Mouse (Mus musculus) ovary, postnatal 14 days (tissue): Measurements from ENCODE around the gene Ggct.
A peak's percentile ranks its signal among the peaks of the same experiment; 100 is the strongest.

Experiments
- DNase-seq: peaks from one replicate; pipeline ENCODE4 v3.0.0; 2022; ENCODE audit warnings: low spot score

Ggct gene

DNA sequence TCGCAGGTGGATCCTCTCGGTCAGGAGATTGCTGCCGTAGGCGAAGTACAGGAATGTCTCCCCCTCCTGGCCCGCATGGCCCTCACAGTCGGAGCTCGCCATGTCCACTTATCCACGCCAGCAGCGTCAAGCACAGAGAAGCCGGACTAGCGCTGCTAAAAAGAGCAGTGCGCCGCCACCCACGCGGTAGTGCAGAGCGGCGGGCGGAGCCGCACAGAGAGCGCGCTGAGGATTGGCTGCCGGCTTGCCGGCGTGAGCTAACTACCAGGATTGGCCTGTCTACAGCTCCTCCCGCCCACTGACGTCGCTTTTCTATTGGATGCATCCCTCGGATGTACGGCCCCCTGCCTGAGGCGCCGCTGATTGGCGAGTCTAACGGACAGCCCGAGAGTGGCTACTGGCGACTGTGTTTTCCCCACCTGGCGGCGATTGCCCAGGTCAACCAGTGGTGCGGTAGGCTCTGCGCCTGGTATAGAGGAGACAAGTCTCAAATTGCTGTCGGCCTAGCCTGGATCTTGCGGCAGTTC lies at the start of gene Ggct:
TSS of gene Ggct (minus strand) at position 217 of the 527 bp plus-strand sequence.
- DNase-seq, result peak; percentile 82

DNA sequence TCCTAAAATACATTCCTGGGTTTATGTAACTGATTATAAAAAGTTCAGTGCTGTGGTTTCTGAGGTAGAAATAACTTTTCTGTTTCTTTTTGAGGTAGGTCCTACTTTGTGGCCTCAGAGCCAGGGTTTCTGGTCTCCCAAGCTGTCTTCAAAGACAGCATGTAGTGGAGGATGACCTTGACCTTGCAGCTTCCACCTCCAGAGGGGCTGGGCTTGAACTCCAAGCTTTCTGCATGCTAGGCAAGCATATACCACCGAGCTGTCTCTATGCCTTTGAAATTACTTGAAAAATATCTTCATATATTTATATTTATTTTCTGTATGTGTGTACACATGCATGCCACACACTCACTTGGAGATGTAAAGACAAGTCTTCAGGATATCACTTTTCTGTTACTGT lies 47.3 kb upstream of the Ggct start:
- no peak for DNase-seq

DNA sequence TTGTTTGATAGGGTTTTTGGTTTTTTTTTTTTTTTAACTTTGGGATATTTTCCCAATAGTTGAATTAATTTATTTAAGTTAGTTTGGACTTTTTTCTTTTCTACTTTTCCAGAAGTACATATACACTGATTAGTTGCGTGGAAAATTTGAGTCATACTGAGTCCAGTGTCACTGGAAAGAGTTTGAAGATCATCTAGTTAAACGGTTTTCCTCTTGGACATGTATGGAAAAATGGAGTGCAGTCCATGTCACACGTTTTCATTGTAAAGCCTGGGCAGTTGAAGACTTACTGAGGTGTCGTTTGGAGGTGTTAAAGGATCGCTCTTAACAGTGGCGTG lies 46.7 kb upstream of the Ggct start:
- DNase-seq, result no peak

DNA sequence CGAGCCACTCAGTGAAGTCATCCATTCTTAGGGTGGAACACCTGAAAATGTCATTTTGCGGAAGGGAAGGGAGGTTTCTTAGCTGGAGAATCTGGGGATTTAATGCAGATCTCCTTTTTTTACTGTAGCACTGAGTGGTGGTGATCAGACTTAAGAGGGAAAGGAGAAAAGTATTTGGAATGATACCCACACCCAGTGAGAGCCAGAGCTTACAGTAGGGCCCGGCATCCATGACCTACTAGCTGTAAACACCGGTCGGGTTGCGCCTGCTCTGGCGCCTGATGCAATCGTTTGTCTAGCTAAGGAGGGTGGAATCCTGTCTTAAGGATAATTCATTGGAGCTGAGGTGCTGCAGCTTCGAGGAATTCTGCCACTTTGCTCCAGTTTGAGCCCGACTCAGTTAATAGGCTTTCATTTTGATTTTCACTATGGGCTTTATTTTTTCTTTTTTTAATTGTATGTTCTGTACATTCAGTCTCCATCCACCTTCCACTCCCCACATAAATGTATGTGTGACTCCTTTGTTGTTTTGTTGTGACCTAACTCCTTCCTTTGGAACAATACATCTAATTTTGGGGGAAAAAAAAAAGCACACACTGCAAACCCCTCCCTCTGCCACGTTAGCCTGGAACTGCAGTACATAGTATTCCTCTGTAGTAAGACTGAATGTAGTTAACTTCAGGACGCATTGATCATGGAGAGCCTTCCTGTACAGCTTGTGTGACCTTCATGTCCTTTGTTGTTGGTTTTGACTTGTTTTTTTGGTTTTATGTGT lies 46.1 kb upstream of the Ggct start:
- no peak for DNase-seq

DNA sequence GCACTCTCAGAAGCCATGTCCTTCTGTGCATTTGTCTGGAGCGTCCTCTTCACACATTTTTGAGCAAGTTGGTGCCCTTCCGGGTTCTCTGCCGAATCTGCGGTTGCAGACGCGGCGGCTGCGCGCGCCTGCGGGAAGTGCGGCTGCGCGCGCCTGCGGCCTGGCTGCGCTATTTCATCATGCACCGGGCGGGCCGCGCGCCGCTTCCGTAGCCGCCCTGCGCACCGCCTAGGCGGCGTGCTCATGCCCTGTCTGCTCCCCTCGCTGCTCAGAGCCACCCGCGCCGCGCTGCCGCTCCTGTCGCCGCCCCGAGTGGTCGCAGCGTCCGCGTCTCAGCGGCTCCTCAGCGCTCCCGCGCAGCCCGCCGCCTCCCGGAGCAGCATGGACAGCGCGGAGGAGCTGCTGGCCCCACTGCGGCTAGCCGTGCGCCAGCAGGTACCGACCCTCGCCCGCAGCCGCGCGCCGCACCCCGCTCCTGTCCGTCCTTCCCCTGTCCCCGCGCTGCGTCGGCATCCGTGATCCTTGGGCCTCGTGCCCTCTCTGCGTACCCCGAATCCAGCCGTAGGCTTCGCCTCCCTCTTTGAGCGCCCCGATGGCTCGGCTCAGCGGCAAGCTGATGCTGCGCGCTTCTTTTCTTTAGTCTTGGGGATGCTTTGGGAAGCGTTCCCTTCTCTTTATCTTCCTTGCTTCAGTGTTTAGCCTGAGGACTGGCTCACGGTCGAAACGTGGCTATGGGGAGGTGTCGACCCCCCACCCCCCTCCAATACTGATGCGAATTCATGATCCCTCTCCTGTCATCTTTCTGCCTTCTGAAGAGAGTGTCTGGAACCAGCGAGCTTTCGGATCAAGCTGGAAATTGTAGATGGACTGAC lies 45.3 kb upstream of the Ggct start, which contains the start of gene Gars:
TSS of gene Gars (plus strand) at position 209 of the 872 bp plus-strand sequence.
- DNase-seq, result peak; percentile 78

DNA sequence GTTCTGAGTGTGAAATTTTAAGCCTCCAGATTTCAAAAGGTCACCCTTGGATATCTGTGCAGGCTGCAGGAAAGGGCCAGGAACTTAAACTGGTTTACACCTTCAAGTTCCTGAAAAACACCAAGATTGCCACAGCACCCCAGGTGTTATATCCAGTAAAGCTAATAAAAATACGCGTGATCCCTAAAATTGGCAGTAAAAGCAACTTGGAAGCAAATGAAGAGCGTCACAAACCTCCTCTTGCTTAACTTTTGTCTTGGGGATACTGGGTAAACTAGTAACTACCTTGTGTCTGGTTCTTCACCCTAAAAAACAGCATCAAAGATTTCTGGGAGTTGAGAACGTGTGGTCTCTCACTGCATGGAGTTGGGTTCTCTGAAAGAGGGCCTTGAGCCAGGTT lies 44.0 kb upstream of the Ggct start:
- DNase-seq, result no peak

DNA sequence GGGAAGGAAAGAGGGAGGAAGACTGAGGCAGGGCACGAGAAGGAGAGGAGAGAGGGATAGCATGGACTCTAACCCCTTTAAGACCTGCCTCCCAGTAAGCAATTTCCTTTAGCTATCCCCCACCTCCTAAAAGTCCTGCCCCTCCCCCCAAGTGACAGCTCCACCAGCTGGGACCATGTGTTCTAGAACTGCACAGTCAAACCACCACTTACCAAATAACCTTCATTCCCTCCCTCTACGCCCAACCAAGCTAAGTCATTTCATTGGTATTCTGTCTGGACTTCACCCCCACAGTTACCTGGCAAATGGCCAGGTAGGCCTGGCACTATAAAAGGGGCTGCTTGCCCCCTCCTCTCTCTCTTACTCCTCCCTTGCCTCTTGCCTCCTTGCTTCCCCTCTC lies 34.9 kb upstream of the Ggct start:
- DNase-seq, result no peak

DNA sequence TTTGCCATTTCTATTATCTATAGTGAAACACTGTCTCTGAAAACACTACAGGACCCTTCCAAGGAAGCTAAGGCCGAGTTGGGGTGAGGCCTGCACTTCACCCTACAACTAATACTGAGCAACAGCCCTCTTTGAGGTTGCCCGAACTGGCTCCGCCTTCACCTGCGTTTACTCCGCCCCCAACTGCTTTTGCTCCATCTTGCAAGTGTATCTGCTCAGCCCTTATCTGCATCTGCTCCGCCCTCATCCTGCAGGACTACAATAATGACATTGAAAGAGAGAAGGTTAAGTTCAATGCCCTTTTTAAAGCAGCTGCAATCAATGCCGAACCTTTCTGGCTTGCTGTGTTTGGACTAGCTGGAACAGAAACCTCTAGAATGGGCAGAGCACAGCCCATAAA lies 29.1 kb upstream of the Ggct start:
- no peak for DNase-seq

DNA sequence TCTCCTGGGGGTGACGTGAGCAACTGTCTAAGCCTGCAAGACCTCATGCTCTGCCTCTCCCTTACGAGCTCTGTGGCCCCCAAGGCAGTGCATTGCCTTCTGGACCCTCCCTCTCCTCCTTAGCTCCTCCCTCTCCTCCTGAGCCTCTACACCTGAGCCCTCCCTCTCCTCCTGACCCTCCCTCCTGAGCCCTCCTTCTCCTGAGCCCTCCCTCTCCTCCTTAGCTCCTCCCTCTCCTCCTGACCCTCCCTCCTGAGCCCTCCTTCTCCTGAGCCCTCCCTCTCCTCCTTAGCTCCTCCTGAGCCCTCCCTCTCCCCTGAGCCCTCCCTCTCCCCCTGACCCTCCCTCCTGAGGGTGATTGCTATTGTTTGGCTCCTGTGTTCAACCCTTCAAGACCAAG lies 25.7 kb upstream of the Ggct start:
- no peak for DNase-seq

DNA sequence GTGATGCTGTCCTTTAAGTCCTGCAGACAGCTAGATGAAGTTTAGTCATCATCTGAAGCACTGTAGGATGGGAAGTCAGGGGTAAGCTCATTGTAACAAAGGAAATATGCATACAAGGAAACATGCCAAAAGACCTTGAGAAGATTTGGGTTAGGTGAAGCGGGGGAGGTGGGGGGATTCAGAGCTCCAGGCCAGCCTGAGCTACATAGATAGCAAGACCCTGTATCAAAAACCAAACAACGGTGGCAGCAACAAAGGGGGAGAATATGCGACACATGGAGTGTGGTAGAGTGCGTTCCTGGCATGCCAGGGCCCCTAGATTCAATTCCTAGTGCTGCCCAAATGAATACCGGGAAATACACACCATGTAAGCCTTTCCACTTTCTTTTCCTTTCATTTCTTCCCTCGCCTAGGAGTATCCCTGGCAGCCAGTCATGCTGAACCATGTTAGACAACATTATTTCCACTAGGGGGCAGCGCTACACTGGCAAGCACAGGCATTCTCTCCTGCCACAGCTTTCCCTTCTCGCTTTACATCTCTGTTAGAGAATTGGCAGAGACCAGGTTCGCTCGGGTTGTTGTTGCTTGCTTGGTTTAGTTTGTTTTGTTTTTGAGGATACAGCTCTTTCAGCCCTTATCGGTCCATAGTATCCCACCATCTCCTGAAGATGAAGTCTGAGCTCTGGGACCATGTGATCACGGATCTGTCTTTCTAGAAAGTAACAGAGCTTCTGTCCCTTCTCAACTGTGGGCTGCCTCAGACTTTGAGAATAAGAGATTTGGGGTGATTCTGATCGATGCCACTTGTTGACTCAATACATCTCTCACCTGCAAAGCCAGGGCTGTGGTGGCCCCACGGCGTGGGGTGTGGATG lies 24.2 kb upstream of the Ggct start:
- DNase-seq, result peak; percentile 51

DNA sequence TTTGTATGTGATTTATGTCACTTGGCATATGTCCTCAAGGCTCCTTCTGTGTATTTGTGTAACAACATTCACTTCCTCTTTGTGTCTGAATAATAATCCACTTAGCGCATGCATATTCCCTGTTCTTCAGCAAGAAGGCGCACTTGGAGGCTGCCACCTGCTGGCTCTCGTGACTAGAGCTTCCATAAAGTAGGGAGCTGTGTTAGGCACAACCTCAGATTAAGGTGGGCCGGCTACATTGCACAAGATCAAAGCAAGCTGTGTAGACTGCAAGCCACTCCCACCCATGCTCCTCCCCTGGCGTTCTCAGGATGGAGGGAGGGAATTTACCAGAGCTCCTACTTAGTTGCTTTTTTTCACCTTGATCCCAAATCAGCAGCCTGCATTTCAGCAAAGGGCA lies 23.5 kb upstream of the Ggct start:
- peak; percentile 30 for DNase-seq

DNA sequence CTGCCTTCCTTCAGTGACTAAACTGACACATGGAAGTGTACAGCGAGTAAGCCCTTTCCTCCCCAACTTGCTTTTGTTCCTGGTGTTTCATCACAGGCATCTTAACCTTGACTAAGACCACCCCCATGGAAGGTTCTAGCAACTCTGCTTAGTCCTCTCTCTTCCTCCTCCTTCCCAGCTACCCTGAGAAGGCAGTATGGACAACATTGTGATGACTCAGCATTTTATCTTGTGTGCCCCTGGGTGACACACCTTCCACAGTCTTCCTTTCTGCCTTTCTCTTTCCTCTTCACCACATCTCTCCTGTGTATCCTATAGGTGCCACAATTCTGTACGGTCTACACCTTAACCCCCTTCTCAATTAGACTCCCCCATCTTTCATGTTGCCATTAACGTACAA lies 21.4 kb upstream of the Ggct start:
- DNase-seq, result no peak

DNA sequence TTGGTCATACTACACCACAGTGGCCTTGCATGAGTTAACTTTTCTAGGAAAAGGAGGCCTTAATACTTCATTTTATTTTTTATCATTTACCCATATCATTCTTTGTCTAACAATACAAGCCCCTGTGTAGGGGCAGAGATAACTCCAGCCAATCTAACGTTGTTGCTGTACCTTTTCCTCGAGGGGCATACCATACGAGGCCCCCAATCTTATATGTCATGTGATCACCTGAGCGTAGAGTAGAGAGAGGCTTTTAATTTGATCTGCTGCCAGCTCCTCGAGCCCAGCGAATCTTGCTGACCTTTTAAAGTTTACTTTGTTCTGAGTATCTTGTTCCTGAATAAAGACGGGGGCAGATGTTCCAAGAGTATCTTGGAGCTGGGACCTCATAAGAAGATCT lies 19.8 kb upstream of the Ggct start:
- DNase-seq, result no peak

DNA sequence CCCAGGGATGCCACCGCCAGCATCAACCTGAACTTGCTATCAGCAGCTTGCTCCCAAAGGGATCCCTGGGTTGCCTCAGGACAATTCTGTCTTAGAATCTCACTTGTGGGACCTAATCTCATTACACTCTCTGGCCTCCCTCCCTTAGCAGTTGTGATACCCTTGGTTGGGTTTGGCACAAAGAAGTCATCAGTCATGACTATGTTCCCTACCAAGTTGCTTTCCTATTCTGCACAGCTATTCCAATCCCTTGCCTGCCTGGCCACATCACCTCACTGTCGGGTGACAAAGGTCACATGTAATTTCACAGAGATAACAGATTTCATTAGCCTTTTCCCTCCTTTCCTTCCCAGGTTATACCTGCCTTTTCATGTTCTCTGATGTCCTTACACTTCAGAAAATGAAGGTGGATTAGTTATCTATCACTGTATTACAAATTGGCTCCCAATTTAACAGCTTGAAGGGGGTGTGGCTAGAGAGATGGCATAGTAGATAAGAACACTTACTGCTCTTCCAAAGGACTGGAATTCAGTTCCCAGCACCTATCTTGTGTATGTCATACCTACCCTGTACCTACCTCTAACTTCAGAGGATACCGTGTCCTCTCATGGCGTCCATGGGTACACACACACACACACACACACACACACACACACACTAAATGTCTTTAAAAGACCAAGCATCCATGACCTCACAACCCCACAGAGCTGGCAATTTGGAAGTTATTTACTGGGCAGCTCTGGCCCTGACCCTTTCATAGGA lies 17.8 kb upstream of the Ggct start:
- no peak for DNase-seq

DNA sequence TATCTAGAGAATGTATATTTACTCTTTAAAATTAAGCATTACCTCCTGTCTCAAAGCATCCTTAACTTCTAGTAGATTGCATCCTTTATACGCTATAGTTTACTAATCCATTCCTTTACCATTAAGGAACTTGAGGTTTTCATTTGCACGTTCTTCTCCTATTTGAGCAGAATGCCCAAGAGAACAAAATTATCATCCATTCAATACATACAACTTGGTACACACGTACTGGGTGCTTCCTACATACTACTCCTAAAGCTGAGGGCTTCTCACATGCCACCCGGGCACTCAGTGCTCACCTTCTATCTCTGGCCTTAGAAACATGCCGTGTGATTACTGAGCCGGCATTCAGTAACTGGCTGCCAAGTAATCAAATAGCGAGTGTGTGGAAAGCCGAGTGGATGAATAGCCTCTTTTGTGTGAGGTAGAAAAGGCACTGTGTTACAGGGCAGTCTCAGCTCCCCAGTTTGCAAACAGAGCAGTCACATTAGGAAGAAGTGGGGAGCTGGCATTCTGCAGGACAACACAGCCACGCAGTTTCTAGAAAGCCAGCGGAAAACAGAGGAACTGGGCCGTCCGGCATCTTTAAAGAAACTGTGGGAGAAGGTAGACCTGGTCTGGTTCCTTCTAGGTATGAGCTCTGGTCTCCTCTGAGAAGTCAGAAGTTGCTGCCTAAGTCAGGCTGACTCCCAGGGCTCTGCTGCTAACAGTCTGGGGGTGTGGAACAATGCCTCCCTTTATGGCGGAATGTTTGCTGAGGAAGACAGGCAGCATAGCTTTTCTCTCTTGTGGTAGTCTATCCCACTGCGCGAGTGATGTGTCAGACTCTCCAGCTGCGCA lies 16.9 kb upstream of the Ggct start:
- no peak for DNase-seq

DNA sequence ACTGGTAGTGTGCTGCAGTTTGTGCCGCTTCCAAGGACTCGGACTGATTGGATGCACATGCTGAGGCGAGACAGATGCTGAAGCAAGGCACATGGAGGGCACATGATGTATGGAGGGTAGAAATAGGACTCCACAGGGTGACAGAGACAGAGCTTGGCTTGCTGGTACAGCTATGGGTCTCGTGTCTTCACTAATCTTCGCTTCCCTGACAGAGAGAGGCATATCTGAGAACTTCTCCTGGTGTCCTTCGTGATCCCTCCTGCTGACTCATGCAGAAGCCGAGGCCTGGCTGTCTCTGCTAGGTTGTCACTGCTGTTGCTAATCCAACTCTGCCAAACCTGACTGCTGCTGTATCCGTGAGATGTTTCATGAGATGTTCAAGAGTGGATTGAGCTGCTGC lies 15.7 kb upstream of the Ggct start:
- no peak for DNase-seq

DNA sequence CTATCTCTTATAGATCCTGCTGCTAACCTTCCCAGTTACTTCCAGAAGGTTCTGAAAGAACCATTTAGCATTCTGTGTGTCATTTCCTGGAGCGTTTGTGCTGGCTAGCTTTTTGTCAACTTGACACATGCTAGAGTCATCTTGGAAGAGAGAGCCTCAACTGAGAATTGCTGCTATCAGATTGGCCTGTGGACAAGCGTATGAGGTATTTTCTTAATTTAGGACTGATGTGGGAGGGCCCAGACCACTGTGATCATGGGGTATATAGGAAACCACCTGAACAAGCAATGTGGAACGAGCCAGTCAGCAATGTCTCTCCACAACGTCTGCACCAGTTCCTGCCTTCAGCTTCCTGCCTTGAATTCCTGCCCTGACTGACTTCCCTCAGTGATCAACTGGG lies 10.8 kb upstream of the Ggct start:
- no peak for DNase-seq

DNA sequence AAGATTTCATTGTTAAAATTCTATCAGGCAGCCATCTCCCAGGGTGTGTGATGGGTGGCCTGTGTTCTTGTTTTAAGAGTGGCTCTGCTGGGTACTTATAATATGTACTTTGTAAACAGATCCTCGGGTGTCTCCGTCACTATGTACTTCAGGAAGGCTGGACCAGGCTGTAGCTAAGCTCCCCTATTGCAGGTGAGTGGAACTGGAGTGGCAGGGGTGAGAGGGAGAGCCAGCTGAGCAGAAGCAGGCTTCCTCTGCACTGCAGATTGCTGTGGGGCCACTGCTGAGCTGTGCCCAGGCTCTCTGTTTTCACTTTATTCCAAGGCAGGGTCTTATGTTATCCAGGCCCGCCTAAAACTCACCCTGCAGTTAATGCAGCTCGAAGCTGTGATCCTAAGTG lies 9.7 kb upstream of the Ggct start:
- no peak for DNase-seq

DNA sequence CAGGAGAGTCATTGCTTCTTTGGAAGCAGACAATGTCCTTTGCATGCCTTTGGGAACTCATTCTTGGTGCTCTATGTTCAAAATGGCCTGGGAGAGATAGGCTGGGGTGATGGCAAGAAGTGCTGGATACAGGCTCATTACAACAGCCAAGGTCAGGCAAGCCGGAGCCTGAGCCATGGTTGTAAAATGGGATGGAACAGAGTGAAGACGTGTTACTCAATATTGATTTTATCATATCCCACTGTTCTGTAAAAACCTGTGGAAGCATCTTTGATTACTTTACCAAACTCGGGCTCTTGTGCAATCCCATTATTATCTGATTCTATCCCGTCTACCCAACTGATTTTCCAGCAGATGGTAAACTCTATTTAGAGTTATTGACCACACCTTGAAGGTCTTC lies 8.6 kb upstream of the Ggct start:
- no peak for DNase-seq

DNA sequence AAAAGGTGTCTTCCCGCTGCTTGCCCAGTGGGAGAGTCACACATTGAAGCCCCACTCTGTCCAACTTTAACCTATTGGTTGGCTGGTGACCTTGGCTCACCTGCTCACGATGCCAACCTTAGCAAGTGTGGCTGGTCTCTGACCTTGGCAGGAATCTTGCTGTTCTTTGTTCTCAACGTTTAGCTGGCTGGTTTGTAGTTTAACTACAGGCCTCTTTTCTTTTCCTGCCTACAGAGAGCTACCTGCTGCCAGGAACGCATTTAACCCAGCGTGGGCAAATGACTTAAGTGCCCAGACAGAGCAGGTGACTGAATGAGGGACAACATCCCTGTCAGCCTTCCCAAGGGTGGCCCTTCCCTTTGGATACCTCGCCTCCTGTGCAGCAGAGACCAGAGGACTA lies 5.0 kb upstream of the Ggct start:
- no peak for DNase-seq

DNA sequence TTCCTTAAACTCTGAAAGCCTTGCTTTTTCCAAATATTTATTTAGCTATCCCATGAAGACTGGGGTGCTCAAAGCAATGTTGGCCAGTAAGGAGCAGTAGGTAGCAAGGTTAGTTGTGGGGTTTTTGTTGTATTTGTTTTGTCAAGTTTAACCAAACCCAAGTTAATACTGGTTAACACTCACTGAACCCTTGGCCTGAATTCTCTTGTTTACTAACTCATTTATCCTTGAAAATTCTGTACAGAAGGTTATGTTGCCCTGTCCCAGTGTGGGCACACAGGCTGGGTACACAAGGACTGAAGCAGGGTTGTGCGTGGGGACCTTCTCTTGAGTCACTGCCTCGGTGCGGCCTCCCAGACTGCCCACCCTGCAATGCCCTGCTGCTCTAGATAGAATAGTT lies 3.6 kb upstream of the Ggct start:
- DNase-seq, result no peak
